Mouse (Mus musculus): ENCODE data around the gene Dffa.
"Not testable (repeated sequence)": the region's sequence is repeated elsewhere in the genome, so short reads cannot be mapped to it uniquely, and the experiment has no call there.

Dffa gene

DNA sequence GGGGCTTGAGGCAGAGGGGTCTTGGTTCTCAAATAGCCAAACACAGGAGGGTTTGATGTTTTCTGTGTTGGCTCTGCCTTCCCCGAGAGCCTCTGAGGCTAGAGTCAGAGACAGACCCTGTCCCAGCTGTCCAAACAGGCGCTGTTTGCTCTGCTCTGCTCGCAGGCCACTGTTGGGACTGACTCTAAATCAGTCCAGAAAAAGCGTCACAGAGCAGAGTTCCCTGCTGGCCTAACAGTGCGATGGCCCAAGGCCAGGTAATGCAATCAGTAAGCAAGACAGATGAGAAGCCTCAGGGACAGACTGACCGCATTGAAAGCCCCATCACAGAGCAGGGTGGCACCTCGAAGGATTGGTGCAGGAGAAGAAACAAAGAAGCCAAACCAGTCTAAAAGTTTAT lies 45.7 kb downstream of the Dffa start:
- DNase-seq: no peak

DNA sequence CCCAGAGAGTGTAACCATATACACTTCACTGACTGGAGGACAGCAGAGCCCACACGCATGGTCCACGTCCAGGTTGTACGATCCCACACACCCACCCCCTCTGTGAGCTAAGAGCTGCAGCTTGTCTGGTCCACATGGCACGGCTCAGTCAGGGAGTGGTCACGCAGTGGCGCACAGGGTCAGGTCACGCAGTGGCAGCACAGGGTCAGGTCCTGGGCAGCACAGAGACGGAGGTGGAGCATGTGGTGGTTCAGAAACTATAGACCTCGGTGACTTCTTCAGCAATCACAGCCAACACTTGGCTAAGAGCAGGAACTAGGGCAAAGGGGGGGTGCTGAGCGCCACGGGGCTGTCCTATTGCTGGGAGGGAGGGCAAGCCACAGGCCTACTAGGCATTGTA lies 46.3 kb downstream of the Dffa start:
- DNase-seq: no peak

DNA sequence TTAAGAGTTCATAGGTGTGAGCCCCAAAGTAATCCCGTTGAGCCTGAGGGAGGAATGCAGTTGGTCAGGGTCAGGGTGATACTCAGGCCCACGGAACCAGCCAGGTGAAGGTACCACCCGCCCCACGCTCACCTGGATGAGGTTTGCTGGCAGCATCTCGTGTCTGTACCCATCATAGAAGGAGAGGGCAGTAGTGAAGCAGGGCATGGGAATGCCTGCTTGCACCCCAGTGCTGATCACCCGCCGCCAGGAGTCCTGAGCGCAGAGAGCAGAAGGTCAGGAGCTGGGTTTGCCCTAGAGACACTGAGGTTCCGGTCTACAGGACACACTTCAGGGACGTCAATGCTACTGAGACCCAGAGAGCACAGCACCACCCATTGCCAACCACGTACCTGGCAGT lies 46.8 kb downstream of the Dffa start:
- DNase-seq: no peak

DNA sequence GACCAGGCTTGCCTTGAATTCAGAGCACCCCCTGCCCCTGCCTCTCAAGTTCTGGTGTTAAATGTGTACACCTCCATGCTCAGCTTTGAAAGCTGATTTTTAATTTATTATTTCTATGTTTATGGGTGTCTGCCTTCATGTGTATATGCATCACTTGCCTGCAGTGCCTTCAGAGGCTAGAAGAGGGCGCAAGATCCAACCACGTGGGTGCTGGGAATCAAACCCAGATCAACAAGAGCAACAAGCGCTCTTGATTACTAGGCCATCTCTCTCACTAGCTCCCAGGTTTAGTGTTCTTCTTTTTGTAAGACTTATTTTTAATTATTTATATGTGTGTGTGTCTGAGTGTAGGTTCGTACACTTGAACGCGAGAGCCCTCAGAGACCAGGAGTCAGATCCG lies 50.9 kb downstream of the Dffa start:
- DNase-seq: no peak

DNA sequence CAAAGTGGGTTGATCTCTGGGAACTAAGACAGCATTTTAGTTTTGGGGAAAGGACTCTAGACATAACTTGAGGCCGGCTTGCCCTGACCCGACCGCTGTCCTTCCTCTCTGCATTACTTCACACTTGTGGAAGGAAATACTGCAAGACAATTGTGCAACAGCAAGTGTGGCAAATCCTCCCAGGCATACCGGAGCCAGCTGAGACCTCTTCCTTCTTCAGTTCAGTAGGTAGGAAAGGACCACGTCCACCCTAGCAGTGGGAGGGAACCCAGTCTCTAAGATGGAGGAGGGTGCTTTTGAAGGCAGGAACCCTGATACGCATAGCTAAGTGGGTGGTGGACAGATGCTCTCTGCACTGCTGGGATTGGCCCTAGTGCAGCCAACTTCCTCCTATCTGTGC lies 51.8 kb downstream of the Dffa start:
- DNase-seq: no peak

DNA sequence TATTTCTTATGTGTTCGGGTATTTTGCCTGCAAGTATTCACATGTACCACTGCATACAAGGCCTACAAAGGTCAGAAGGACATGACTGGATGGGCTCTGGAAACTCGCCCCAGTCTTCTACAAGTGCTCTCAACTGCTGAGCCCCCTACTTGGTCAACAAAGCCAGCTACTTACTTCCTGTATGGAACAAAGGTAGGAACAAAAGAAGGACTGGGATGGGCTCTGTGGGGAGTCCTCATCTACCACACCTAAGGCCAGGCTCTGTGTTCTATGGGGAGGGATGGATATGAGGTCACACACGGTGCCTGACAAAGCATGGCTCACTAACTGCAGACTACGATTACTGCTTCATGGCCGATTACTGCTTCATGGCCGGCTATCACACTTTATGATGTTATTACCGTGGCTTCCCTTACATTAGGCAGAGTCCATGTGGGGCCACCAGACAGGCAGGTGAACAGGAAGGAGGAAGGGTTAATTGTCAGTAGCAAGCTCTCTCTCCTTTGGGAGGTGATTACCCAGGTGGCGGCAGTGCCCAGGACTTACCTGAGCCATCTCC lies 53.5 kb downstream of the Dffa start:
- no peak for DNase-seq

DNA sequence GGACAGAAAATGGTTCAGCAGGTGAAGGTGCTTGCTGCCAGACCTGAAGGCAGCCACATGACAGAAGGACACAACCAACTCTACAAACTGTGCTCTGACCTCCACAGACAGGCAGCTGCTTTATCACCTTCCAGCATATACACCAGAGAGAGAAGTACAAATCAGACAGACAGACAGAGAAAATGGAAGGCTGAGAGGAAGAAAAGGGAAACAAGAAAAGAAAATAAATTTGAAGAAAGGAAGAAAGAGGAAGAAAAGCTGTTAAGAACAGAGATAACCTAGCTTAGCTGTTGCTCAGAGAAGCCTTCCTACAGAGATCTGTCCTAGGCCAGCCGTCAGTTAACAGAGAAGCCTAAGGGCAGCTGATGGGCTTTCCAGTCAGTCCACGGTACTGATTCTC lies 55.3 kb downstream of the Dffa start:
- no peak for DNase-seq

DNA sequence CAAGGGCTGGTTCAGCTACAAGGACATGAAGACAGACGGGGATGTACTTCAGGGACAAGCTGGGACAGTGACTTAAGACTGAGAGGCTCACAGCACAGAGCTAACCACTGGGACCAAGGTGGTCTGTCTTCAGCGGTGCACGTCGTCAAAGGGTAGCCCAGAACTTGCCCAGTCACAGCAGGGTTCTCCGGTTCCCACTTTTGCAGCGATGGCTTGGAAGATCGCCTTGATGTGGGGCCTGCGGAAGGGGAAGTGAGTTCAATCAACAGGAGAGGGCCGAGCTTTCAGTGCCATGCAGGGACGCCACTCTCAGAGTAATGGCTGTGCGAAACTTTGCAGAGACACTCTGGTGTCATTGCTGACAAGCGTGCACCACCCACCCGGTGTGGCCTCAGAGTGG lies 55.9 kb downstream of the Dffa start:
- DNase-seq: no peak

DNA sequence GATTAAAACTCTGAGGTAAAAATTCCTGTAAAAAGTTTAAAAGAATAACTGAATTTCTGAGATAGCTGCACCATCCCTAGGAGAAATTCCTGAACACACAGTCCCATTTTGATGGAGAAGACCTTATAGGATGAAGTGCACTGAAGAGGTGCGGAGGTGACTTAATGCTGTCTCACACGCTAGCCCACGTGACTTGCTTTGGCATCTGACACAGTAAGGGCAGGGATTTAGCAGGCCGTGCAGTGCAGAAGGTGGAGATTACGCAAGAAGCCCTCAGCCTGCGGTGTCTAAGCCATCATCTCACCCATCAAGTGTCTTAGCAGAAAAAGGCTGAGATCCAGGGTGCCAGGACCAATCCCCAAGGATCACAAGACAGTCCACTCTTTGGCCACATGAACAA lies 57.2 kb downstream of the Dffa start:
- DNase-seq: no peak

DNA sequence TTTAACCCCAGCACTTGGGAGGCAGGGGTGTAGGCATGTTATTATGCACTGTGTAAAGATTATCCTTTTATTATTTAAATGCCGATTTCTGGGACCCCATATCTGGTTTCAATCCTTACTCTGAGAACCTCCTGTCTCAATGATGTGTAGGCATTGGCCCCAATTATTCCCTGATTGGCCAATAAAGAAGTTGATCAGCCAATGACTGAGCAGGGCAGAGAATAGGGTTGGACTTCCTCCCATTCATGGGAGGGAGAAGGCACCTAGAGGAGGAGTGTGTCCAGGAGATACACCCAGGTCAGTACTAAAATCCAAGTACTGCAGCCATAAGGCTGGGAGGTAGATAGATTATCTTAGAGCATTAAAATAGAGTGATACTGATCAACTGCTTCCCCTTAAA lies 59.2 kb downstream of the Dffa start:
- no peak for DNase-seq

DNA sequence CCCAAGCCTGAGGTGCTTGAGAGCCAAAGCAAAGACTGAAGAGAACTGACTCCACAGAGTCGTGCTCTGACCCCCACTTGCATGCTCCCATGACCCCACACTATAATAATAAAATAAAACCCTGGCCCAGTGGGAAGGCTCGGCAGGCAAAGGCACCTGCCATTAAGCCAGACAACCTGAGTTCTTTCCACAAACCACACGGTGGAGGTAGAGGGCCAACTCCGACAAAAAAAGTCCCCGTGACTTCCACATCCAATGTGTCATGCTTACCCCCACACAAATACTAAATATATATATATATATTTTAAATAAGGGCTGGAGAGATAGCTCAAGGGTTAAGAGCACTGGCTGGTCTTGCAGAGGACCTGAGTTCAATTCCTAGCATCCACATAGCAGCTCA lies 60.2 kb downstream of the Dffa start:
- no peak for DNase-seq

DNA sequence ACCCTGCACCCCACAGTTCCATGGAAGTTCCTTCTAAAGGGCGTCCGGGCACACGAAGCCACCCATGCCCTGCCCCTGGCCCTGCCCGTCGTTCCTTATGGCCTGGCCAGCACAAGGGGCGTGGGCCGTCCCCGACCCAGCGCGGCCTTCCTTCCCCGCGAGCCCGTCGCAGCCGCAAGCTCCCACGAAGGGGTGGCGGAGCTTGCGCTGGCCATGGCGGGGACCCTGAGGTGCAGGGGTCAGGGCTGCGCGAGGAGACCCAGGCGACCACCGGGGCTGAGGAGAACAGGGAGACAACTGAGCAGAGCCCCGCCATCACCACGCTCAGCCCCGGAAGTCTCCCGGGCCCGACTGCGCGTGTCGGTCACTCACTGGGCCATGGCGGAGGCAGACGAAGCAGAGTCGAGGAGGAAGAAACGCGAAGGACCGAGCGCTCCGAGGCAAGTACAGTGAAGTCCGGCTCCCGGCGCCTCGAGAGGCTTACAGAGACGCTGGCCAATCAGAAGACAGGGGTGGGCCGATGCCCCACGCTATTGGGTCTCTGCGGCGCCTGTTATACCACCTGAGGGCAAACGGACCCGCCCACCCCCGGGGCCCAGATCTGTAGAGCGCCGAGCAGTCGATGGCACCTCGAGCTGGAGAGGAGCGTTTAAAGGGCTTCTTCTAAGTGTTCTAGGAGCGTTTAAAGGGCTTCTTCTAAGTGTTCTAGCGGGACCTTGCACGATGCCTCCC lies 62.4 kb downstream of the Dffa start, which contains the start of gene Pgd:
Gene Pgd (minus strand): TSS at position 557 of the 732 bp plus-strand sequence.
- peak; percentile 97 for DNase-seq

DNA sequence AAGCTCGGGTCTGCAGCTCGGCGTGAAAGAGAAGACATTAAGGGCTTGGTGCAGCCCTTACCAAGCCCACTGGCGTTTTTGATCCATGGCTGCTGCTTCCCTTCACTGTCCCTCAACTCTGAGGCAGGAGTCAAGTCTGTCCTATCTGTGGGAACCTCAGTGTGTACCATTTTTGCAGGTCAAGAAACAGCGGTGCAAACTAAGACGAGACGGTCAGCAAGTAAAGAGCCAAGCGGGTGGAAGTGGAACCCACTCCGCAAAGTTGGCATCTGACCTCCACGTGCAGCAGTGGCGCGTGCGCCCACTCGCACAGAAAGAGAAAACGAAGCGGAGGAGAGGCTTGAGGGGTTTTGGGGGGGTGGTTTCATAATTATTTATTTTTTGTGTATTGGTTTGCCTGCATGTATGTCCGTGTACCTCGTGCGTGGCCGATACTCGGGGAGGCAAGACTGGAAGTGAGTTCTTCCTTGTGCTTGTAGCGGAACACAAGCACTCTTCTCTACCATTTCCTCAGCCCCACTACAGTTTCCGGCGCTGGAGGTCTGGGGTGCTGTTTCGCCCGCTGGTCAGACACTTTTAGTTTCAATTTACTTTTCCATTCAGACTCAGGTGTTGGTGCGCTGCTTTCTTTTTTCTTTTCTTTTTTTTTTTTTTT lies 63.1 kb downstream of the Dffa start:
- DNase-seq: no peak

DNA sequence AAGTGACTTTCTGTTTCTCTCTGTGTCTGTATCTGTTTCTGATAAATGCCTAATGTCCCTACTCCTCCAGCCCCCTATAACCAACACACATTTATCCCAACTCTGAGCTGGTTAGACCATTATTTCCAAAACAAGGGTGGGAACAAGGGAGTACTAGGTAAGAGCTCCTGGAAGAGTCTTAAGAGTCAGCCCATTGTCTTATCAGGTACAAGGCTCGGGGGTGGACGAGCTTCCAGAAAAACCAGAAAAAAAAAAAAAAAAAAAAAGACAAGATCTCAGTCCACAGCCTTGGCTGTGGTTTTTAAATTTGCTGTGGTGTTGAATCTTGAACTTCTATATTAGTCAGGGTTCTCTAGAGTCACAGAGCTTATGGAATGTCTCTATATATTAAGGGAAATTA lies 64.1 kb downstream of the Dffa start:
- DNase-seq: no peak

DNA sequence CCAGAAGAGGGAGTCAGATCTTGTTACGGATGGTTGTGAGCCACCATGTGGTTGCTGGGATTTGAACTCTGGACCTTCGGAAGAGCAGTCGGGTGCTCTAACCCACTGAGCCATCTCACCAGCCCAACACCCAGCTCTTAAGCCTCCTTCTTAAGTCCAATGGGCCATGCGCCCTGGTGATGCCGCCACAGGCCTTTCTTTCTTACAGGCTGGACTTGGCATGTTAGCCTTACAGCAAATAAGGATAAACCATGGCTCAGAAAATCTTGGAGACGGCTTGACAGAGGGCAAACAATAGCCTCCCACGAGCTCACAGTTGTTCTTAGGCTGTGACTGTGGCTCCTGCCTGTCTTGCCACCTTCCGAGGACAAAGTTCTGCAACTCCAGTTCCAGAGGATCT lies 66.0 kb downstream of the Dffa start:
- not testable (repeated sequence) for DNase-seq

All from retina, postnatal 1 day (tissue).